Mouse (Mus musculus) megakaryocyte, embryonic 14.5 days (primary cell): ENCODE data around the gene Phc3.

Experiments
- FLI1 ChIP-seq: IDR thresholded peaks from 2 replicates; pipeline ENCODE4 v1.6.1; 2012; ENCODE audit warnings: low read length, inconsistent platforms, mixed read lengths
- GATA1 ChIP-seq: IDR thresholded peaks from 3 replicates; pipeline ENCODE4 v1.6.1; 2012; ENCODE audit warnings: mixed read lengths, low read length, inconsistent platforms, borderline replicate concordance

GRCm38 (mm10) chr3:31016594-31017196 lies 47.5 kb upstream of the Phc3 start:
- no peak for TF ChIP-seq GATA1
- no peak for TF ChIP-seq FLI1
